Mouse (Mus musculus) mammary gland, adult 2 months (tissue): Measurements from ENCODE around the gene Taf10. TPM values are rescaled to one million over a fixed set of nuclear protein-coding genes. Genes with fewer than 3 reads are reported as not detected.

Source experiments
- polyA plus RNA-seq: library from polyadenylated mRNA; depleted of rRNA; stranded (reverse); fragments of >200 nt; gene quantifications from 2 replicates; pipeline ENCODE4 v1.2.3, GENCODE M21; 2012; ENCODE audit warnings: low replicate concordance; rRNA removed

Taf10 gene
- polyA plus RNA-seq: 320 and 670 TPM in 2 replicates

DNA sequence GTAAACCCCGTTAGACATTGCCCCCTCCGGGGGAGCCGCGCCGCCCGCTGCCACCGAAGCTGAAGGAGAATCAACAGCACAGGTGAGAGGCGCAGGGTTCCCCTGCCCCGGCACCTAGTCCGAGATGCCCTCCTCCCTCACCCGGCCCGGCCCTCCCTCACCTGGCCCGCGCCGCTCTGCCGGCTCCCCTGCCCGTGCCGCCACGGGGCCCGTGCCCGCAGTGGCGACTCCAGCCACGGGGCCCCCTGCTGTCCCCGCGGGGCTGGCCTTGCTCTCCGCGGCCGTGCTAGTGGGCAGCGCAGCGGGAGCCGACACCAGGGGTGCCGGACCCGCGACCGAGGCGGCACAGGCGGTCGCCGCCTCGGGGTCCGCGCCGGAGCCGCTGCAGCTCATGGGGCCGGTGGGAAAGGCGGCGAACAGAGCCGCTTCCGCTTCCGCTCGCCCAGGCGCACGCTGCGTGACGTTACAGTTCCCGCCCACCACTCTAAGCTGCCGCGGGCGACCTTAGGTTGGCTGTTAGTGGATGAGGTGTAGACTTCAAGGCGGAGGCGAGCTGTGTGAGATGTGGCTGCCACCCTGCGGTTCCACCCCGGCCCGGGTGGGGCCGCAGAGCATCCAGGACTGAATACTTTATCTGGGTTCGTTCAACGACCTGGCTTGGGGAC is at the start of gene Taf10:
Gene Taf10, minus strand, starts transcription at position 436 of the 665 bp plus-strand sequence.

DNA sequence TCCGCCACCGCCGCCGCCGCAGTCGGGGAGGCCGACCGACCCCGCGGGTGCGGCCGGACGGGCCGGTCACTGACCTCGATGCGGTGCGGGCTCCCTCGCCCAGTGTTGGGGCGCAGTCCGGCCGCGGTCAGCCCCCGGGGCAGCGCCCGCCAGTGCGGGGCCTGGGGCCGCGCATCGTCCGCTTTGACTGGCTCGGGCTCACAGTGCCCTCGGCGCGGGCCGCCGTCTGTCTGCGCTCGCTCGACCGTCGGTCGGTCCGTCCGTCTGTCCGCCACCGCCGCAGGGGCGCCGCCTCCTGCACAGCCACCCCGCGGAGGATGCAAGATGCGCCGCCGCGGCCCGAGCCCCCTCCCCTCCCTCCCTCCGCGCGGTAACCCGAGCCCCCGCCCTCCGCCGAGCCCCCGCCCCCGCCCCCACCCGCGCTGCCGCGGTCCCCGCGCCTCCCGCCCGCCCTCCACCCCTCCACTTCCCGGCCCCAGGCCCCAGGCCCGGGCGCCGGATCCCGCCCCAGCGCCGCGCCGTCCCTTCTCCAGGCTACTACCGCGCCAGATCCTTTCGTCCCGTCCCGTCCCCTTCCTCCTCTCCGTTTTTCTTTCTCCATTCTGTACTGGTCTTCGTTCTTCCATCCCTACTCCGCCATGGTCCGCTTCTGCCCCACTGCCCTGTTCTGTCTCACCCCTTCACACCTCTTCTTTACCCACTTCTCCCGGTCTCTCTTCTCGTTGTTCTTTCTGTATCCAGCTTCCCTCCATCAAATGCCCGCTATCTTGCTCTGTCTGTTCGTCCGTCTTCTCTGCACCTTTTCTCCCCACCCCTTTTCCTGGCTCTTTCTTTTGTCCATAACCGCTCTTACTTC is 43.4 kb upstream of the Taf10 start, which contains the start of gene Dchs1:
Gene Dchs1, minus strand, starts transcription at position 370 of the 856 bp plus-strand sequence.

GRCm38 (mm10) chr7:105751491-105752433 is 7.6 kb upstream of the Taf10 start, which contains the start of gene Tpp1:
Tpp1 (minus strand) TSS chr7:105752235.

DNA sequence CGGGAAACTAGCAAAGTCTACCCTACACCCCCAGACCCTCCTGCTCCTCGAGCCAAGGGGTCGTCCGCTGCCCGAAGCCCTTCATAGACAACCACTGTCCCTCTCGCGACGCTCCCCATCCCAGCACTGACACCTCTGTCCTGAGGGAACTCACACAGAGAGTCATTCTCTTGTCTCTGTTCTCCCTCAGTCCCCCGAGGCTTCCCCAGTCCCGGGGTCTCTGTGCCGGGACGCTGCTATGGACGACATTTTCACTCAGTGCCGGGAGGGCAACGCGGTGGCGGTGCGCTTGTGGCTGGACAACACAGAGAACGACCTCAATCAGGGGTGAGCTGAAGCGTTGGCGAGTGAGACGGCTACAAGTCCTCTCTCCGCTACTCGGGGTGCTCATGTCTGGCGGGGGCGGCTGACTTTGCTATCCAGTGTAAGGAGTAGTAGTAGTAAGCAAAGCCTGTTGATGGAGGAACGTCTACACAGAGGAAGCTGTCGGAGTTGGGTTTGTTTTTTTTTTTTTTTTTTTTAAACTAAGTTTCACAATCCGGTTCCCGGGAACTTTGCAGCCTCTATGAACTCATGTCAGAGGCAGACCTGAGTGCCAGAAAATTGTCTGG is 7.1 kb downstream of the Taf10 start, which contains the start of gene Rrp8:
Gene Rrp8, minus strand, starts transcription at position 475 of the 611 bp plus-strand sequence.

GRCm38 (mm10) chr7:105736264-105736901 is 7.8 kb downstream of the Taf10 start, which contains the start of gene Ilk:
Ilk (plus strand) TSS chr7:105736592.

Other genes with a start within 250 kb of the Taf10 start
- 69.1 and 110 TPM in 2 replicates for gene Smpd1, start 190.0 kb downstream of the Taf10 start, polyA plus RNA-seq
- gene Apbb1, start 162.7 kb downstream of the Taf10 start, polyA plus RNA-seq: 23.3 and 35.9 TPM in 2 replicates
- gene Hpx, start 144.2 kb downstream of the Taf10 start, polyA plus RNA-seq: 1.1 and 13.0 TPM in 2 replicates
- 47.8 and 65.0 TPM in 2 replicates for gene Trim3, start 110.8 kb downstream of the Taf10 start, polyA plus RNA-seq
- 143 and 164 TPM in 2 replicates for gene Timm10b, start 104.3 kb downstream of the Taf10 start, polyA plus RNA-seq
- gene Arfip2, start 103.9 kb downstream of the Taf10 start, polyA plus RNA-seq: 58.6 and 60.8 TPM in 2 replicates
- 262 and 505 TPM in 2 replicates for gene Gm45799, start 103.8 kb downstream of the Taf10 start, polyA plus RNA-seq
- 2.3 and 5.4 TPM in 2 replicates for gene Dnhd1, start 93.5 kb downstream of the Taf10 start, polyA plus RNA-seq
- gene Ilk, start 7.8 kb downstream of the Taf10 start, polyA plus RNA-seq: 124 and 195 TPM in 2 replicates
- 8.2 and 10.6 TPM in 2 replicates for gene Rrp8, start 7.0 kb downstream of the Taf10 start, polyA plus RNA-seq
- gene Tpp1, start 7.9 kb upstream of the Taf10 start, polyA plus RNA-seq: 156 and 246 TPM in 2 replicates
- gene Dchs1, start 43.3 kb upstream of the Taf10 start, polyA plus RNA-seq: 11.7 and 15.2 TPM in 2 replicates
- 220 and 240 TPM in 2 replicates for gene Mrpl17, start 66.7 kb upstream of the Taf10 start, polyA plus RNA-seq
- gene Gm4070, start 209.6 kb upstream of the Taf10 start, polyA plus RNA-seq: 5.1 and 8.3 TPM in 2 replicates